Mouse (Mus musculus) kidney, adult 18-20 months (tissue): Measurements from ENCODE around the gene Ednra.

Source experiments
- DNase-seq: peaks from one replicate; pipeline ENCODE4 v3.0.0; 2021

Ednra gene

DNA sequence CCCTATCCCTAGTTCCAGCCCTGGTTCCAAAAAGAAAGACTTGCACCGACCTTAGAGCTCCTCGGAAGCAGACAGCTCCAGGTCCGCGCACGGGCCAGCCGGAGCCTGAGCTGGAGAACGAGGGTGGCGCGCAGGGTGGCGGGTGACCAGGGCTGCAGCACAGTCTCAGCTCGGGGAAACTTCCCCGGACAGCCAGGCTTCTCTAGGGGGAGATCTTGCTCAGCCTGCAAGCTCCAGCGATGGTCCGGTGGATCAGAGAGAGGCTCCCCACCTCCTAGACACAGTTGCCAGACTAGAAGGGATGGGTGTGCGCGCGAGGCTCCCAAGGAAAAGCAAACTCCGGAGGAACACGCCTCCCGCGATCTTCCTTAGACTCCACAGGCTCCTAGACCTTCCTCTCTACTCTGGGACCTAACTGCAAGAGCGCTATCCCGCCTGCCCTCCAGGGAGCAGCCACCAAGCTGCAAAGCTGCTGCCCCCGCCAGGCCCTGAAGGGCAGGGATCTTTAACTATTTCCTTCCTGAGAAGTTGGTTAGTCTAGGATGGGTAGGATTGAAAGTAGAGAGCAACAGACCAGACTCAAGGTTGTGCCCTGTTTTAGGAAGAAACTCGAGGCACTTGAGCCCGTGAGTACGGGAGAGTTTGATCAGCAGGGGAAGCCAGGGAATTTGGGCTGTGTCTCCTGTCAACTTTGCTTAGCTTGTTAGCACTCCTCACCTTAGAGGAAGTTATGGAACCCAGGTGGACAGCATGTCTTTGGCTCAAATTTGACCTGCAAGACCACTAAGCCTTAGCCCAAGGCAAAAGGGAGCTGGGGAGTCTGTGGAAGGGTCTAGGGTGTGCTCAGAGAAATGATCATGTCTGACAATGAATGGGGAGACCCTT lies at the start of gene Ednra:
Gene Ednra (minus strand): TSS at position 419 of the 885 bp plus-strand sequence.
- DNase-seq = peak; percentile 20

DNA sequence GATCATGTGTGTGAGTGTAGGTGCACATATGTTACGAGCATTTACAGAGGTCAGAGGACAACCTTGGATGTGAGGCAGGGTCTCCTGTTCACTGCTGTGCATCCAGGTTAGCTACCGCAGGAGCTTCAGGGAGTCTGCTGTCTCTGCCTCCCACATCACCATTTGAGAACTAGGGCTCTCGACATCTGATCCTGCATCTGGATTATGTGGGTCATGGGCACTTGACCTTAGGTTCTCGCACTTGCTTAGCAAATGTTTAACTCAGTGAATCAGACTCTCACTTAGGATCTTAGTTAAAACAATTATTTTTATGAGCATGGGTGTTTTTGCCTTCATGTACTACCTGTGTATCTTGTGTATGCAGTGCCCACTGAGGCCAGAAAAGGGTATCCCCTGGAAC lies 49.6 kb upstream of the Ednra start:
- peak; percentile 12 for DNase-seq

DNA sequence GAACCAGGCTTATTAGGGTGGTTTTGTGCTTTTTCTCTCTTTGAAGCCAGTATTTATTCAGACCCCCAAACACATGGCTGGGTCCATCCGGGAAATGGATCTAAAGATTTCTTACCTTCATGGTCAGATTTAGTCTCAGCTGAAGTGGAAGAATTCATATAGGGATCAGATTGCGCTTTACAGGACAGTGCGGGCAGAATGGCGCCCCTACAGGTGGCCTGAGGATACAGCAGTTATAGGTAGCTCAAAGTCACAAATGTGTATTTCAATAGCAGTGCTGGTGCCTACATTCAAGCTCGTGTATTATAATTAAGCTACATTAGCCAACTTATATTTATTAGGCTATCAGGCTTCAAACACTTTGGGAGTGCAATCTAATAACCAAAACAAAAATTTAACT lies 49.0 kb upstream of the Ednra start:
- DNase-seq = no peak

DNA sequence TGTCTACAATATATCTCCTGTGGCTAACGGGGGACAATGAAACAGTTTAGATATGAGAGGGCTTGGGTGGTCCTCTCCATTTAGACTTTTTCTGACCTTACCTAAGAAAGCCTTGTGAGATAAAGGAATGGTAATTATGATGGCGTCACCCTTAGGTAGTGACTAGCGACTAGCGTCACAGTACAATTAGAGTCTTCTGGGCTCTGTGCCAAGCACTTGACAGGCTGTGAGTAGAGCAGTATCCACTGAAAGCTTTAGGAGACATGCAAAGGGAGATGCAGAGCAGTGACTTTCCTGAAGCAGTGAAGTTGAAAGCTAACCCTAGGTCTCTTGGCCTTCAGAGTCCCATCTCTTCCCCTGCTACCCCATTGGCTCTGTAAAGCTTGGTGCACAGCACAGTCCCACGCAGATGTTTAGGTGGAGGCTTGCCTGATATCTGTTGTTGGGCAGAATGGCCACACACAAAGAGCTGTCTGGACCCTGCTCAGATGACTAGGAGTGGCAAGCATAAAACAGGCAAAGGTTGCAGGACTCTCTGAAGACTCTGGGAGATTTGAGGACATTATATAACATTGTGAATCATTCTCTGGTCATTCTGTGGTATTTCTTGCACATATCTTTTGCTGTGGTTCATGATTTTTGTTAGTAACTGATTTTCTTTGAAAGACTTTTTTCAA lies 48.1 kb upstream of the Ednra start:
- DNase-seq = no peak

DNA sequence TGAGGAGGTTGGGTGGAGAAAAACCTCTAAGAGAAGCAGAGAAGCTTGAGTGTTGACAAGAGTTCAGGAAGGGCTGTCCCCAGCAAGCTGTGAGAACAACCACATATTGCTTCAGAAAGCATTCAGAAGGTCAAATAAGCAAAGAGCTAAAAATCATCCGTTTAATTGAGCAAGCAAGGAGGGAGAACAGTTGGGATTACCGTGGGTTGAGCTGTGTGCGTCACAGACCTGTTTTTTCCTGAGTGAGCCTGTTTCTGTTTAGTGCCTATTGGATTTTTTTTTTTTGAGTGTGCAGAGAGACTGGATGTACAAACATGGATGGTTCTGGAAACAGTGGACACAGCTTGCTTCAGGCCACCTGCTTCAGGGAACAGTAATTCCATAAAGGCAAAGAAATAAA lies 46.7 kb upstream of the Ednra start:
- DNase-seq = no peak

DNA sequence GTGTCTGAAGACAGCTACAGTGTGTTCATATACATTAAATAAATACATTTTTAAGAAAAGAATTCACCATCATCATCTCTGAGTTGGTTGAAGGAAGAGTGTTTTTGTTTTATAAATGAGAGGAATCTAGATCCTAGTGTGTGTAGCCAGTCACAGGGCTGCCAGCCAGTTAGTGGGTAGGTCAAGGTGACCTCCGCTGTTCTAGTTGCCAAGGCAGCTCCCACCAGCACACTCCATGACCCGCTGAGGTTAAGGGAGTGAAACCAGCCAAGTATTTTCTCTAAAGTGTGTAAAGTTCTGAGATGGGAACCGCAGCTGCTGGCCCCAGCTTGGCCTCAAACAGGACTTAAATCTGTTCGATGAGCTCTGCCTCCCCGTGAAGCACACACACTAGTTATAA lies 44.7 kb upstream of the Ednra start:
- no peak for DNase-seq

DNA sequence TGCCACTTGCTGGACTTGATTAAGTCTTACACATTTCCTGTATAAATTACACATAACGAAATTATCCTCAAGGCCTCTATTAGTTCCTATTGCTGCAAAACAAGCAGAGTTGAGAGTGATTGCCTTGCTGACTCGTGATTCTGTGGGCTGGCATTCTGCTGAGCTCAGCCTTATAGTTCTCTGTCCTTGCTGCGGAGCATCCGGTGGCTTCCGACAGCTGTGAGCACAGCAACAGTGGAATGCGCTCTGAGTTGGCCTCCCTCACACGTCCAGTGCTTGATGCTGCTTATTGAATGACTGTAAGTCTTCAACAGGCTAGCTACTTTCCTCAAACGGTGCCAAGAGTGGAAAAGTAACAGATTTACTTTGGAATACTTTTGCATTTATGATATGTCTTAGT lies 40.0 kb upstream of the Ednra start:
- no peak for DNase-seq

DNA sequence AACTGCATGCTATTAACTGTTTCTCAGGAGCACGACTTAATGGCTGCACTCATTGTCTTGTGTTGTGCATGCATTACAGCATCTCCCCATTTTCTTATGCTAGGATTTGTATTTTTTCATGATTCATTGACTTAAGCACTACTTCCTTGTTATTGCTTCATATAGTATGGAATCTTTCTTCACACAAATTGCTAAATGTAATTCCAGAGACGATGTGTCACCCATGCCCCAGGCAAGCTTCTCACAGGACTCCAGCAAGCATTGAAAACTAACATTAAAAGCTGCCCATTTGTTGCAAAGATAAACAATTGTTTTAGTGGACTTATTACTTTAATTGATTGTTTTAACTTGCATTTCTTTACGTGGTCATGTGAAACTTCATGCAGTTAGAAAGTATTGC lies 38.7 kb upstream of the Ednra start:
- DNase-seq = no peak

DNA sequence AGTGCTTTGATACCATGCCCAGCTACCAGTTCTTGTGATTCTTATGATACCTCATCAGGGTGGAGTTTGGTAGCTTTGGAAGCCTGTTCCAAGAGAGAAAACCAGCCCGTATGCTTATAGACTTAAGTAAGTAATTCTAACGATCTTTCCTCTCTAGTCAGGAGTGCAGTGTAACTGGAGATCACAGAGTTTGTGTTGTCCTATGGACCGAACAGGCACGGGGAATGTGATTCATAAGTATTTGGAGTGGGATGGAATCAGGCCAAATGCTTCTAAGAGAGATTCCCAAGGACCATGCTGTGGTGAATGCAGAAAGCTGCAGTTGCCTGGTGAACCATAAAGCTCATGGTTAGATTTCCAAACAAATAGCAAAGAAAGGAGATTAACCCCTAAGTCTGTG lies 31.2 kb upstream of the Ednra start:
- no peak for DNase-seq

DNA sequence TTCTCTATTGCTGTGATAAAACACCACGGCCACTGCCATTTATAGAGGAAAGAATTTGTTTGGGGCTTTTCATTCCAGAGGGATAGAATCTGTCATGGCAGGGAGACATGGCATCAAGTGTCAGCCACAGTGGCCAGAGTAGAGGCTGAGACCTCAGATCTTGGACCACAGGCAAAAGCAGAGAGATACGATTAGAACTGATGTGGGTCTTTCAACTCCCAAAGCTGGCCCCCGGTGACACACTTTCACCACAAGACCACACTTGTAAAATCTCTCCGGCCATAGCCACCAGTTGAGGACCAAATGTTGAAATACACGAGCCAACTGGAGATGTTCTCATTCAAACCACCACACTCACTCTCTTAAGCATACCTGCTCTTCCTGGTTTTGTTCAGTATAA lies 29.5 kb upstream of the Ednra start:
- DNase-seq = no peak

DNA sequence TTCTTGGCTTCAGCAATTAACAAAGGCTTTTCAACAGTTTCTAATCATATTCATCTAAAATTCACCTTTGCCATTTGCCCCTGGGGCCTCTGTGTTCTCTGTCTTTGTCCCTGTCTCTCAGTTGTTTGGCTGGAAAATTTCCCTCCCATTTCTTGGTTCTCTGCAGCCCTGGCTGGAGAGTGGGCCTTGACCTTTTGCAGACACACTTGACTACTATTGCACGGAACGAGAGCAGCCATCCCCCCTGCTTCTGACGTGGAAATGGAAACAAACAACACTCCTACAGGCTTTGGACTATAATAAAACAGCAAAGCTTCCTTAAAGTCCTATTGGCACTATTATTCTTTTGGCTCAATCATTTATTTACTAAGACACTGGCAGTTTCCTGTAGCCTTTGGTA lies 27.8 kb upstream of the Ednra start:
- no peak for DNase-seq

DNA sequence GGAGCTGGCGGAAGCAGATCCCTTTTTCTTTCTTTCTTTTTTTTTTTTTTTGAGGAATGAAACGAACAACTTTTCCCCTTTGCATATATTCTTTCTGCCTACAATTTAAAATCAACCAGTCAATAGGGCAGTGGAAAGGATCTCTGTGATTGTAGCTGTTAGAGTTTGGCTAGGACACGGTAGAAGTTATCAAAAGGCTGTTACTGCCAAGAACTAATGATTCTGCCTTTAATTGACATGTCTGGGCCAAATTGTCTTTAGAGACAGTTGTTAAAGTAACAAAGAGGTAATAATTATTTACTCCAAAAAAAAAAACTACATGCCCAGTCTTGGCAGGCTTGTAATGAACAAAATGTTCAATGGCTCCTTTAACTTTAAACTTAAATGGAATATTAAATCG lies 26.1 kb upstream of the Ednra start:
- no peak for DNase-seq

DNA sequence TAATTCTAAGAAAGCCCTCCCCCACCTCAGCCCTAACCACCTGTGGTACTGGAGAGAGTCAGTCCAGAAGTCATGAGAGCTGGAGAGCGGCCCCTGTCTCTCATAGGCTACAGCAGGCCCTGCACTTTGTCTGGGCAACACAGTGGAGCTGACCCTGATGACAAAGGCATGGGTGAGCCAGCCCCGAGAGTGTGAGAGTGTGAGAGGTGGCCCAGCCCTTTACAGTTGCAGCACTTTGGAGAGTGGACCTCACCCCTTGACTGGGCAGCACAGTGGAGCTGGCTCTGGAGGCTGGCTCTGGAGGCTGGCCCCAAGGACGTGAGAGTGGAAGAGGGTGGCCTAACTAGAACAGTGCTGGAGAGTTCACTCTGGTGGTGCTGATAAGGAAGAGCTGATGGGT lies 20.2 kb upstream of the Ednra start:
- DNase-seq = no peak

DNA sequence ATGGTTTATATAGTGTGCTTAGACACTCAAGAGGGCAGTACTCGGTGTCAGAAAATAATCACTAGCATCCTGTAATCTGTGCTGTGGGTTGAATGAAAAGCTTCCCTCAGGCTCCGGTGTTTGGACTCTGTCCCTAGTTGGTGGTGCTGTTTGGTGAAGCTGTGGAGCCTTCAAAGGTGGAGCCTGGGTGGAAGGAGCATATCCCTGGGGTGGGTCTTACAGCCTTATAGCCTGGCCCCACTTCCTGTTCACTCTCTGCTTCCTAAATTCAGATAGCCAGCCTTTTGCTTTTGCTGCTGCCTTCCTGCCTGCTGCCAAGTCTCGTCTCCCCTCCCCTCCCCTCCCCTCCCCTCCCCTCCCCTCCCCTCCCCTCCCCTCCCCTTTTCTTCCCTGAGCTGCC lies 18.1 kb upstream of the Ednra start:
- no peak for DNase-seq

DNA sequence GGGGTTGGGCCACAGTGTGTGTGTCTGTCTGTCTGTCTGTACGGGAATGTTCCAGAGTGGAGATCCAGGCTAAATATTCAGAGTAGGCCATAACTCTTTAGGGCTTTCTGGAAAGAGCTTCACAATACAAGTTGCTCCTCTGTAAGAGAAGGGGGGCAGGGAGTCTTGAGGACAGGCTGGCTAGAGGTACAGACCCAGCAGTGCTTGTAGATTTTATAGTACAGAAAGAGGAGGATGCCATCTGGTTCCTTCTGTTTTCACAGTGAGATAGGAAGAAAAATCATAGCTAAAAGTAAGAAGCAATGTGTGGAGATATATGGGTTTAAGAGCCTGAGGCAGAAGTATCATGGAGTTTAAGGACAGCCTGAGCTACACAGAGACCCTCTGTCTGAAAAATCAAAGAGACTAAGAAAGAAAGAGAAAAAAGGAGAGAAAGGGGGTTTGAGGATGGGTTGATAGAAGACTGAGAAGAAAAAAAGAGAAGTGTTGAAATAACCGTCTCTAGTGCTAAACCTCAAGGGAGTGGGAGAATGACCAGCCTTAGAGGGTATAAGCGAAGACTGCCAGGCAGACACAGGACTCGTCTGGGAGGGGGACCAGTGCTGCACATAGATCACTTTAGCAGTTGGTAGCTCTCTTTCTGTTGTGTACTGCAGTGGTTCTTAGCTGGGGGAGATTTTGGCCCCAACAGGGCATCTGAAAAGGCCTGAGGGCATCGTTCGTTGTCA lies 16.9 kb upstream of the Ednra start:
- no peak for DNase-seq

DNA sequence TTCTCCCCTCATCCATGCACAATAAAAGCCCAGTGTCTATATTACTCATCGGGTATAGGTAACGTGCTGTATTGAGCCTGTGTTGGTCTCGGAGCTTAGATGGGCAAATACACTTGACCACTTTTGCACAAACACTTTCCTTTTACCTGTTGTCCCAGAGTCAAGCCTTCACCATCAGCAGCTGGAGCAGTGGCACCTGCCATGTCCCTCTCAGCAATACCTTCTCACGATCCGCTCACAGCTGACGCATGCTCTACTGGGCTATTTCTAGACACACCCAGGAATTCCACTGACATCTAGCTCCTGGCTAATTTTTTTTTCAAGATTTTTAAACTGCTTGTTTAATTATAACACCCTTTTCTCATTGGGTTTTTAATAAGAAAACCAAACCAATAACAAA lies 14.2 kb upstream of the Ednra start:
- DNase-seq = no peak

DNA sequence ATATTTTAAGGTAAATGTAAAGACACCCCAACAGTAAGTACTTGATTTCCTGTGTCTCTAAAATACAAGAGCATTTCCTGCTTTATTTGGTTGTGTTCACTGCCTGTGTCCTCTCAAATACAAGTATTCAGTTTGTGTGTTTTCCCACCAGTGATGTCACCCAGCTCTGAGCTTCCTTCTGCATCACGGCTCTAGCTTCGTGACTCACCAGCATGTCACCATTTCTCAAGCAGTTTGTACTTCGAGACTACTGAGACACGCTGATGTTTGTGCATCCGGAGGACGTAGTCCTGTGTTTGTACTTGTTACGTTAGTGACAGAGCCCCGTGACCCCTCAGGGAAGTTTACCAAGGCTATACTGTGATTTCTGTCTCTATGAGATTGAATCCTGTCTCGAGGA lies 13.1 kb upstream of the Ednra start:
- DNase-seq = no peak

DNA sequence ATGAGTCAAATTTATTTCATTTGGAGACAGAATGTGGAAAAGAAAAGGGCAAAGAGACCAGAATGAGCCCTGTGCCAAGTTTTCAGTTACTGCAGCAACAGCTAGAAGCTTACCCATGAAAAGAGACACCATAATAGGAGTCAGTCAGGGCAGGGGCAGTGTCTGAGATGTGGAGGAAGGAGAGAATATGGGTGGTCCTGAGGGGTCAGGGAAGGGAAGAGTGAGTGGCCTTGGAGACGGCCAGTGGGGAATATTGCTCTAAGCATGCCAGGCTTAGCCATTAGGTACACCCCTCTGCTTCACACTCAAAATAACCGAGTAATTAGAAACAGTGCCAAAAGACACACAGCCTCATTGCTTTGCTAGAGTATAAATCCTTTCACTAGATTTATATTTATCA lies 9.5 kb upstream of the Ednra start:
- no peak for DNase-seq

DNA sequence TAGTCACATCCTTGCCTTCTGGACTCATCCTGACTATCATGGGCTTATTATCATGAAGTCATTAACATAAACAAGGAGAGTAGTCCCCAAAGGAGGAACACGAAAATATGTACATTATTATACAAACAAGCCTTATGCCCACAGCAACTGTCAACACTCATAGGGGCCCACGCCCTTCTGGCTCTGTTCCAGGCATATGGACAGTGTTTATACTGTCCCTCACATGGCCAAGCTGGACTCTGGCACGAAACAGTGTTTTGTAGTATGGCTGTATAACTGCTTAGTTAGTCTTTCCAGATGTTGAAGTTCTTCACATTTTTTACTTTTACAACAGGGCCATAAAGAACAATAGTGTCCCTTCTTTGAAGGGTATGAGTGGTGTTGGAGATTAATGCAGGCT lies 8.7 kb upstream of the Ednra start:
- DNase-seq = no peak

DNA sequence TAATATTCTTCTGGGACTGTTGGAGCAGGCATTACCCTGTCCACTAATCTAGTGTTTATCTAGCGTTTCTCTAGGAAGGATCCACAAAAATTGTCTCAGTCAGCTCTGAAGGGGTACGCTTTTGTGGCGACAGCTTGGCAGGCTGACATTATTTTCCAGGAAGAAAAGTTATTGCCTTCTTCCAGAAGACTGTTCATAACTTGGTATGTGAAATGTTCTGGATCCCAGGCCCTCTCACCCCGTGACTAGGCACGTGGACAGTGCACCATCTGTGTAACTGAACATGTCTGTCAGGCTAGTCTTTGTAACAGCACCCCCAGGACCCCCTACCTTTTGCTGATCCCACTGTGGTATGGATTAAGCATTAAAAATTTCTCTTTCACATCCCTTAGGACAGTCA lies 1.1 kb upstream of the Ednra start:
- no peak for DNase-seq

DNA sequence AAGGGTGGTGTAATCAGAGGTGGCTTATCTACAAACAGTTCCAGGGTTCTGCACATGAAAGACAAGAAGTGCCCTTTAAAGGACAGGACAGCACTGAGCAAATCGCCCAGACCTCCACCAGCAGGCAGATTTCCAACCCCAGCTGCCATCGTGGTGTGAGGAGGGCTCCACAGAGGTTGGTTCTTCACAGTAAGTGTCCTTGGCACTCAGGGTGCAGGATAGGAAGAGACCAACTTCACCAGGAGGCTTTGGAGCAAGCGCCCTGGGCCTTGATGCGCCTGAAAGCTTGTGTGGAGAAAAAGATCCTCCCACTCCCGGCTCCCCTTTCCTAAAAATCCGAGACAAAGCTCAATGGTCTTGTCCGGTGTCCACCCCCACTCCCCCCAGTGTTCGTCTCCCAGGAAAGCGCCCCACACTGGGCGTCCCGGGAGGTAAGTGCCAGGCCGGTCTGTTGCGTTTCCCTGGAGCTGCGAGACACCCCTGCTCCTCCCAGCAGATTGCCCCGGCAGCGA lies 674 bp downstream of the Ednra start:
- DNase-seq = no peak

DNA sequence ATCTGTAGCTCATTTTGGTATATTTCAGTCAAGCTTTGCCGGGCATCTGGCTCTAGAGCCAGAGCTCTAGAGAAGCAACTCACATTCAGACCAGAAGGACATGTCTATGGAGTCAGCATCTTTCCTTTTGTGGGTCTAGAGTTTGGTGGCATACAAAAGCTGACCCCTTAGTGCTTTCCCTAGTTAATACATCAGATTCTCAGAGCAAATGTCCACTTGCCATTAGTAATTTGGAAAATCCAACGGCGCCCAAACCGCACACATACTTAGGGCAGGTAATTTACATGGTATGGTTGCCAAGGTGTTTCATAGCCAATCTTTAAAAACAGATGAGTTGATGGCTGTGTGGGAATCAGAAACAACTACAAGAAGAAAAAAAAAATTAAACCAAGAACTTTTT lies 1.2 kb downstream of the Ednra start:
- DNase-seq = no peak

DNA sequence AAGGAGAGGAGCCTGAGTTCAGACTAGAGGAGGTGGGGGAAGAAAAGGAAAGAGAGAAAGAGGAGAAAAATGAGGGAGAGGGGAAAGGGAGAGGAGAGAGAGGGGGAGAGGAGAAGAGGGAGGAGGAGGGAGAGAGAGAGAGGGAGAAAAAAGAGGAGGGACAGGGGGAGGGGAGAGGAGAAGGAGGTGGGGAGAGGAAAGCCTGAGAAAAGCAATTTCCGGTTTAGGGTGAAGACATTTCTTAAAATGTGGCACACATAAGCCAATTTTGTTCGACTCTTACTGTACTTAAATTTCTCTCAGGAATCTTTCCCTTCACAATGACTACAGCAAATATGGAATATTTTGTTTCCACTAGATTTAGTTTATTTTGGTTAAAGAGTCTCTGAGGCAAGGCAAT lies 5.3 kb downstream of the Ednra start:
- no peak for DNase-seq

DNA sequence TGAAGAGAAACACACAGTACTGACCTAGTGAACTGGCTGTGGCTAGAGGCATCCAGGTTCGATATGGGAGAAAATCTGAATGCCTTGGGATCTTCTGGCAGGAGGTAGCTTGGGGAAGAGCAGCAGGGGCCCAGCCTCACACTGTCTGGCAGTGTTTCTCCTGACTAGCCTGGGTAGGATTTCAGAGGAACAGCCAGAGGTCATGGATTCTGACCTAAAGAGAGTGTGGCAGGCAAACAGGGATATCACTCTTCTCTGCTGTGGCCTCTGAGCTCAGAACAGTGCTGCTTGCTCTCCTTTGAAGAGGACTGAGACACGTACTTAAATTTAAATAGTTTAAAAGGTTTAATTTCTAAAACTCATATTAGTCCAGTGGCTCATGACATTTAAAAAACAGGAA lies 7.2 kb downstream of the Ednra start:
- DNase-seq = no peak
